Mouse (Mus musculus) lung, embryonic 15.5 days (tissue): ENCODE data around the gene Slc4a3. TPM values are rescaled to one million over a fixed set of nuclear protein-coding genes. Genes with fewer than 3 reads are reported as not detected.

Experiments
- ATAC-seq: fragments of 200-750 bp; cut with Nextera tagmentation; 2 replicates; pipeline ENCODE4 v1.8.0; 2017; ENCODE audit warnings: moderate number of reproducible peaks, borderline replicate concordance; ENCODE audit not compliant: low FRiP score, low TSS enrichment; ENCODE audit errors: extremely low read depth
- H3K27ac ChIP-seq: fragments of 300-500 bp; sonication (generic); 2 replicates; pipeline ENCODE4 v1.5.1; 2015; ENCODE audit warnings: moderate library complexity, mild to moderate bottlenecking, inconsistent platforms
- H3K27me3 ChIP-seq: fragments of 300-500 bp; sonication (generic); 2 replicates; pipeline ENCODE4 v1.6.1; 2015; ENCODE audit warnings: inconsistent platforms
- H3K36me3 ChIP-seq: fragments of 300-500 bp; sonication (generic); 2 replicates; pipeline ENCODE4 v1.6.1; 2015; ENCODE audit warnings: inconsistent platforms
- H3K4me1 ChIP-seq: fragments of 300-500 bp; sonication (generic); 2 replicates; pipeline ENCODE4 v1.6.1; 2015; ENCODE audit warnings: inconsistent platforms
- H3K4me2 ChIP-seq: fragments of 300-500 bp; sonication (generic); 2 replicates; pipeline ENCODE4 v1.6.1; 2015; ENCODE audit warnings: inconsistent platforms, mild to moderate bottlenecking, moderate library complexity
- H3K4me3 ChIP-seq: fragments of 300-500 bp; sonication (generic); 2 replicates; pipeline ENCODE4 v1.5.1; 2015; ENCODE audit warnings: mild to moderate bottlenecking, inconsistent platforms
- H3K9ac ChIP-seq: fragments of 300-500 bp; sonication (generic); 2 replicates; pipeline ENCODE4 v1.6.1; 2015; ENCODE audit warnings: inconsistent platforms
- H3K9me3 ChIP-seq: fragments of 300-500 bp; sonication (generic); 2 replicates; pipeline ENCODE4 v1.6.1; 2016; ENCODE audit warnings: inconsistent platforms
- WGBS: fragments of 180-500 bp; shearing (Covaris S2); methylation state at CpG from one replicate; pipeline ENCODE4 v1.1.7; 2015; 5-methylcytosine and 5-hydroxymethylcytosine counted together
- polyA plus RNA-seq: library from polyadenylated mRNA; unstranded; fragments of >200 nt; fragmentation: Nextera tagmentation; extraction: Ambion mirVana; gene quantifications from 2 replicates; pipeline ENCODE4 v1.2.1, GENCODE M21; 2015

Slc4a3 gene
- polyA plus RNA-seq, 1 experiment from 2014 or later, result 13.2 TPM

- H3K36me3 ChIP-seq, result no peaks in the 10 kb centered on the region
- H3K4me3 ChIP-seq, result no peak overlapping the region
- H3K27me3 ChIP-seq, result no peaks in the 10 kb centered on the region
- no peak for ATAC-seq
- H3K27ac ChIP-seq, result no peak overlapping the region
- no peaks in the 10 kb centered on the region for H3K9me3 ChIP-seq
- no peak overlapping the region for H3K4me2 ChIP-seq
- 52% methylated on average over 9 of the region's 9 CpGs for whole genome bisulfite sequencing
- H3K4me1 ChIP-seq, result no peaks in the 10 kb centered on the region
- H3K9ac ChIP-seq, result no peak overlapping the region
Observed at GRCm38 (mm10) chr1:75565616-75566015, 19.6 kb downstream of the Slc4a3 start.

GRCm38 (mm10) chr1:75570403-75570802 is 24.3 kb downstream of the Slc4a3 start:
- no peak overlapping the region for H3K4me2 ChIP-seq
- no peak overlapping the region for H3K4me3 ChIP-seq
- H3K9me3 ChIP-seq, result no peaks in the 10 kb centered on the region
- H3K27ac ChIP-seq, result no peak overlapping the region
- ATAC-seq, result no peak
- no peaks in the 10 kb centered on the region for H3K4me1 ChIP-seq
- no peak overlapping the region for H3K9ac ChIP-seq
- H3K27me3 ChIP-seq, result peaks cover 3% of the 10 kb centered on the region; the same call in 1 of the 2 replicates
- no peaks in the 10 kb centered on the region for H3K36me3 ChIP-seq
- WGBS, result 58% methylated on average over 6 of the region's 6 CpGs

- Histone ChIP-seq H3K4me2 (no peak overlapping the region), H3K27ac (no peak overlapping the region), H3K4me1 (no peaks in the 10 kb centered on the region), H3K9ac (no peak overlapping the region), H3K27me3 (peaks cover 3% of the 10 kb centered on the region; the same call in 1 of the 2 replicates), H3K4me3 (no peak overlapping the region), H3K36me3 (no peaks in the 10 kb centered on the region), H3K9me3 (no peaks in the 10 kb centered on the region)
- WGBS, result 68% methylated on average over 6 of the region's 6 CpGs
- ATAC-seq, result no peak
Observed at GRCm38 (mm10) chr1:75572776-75573175, 26.7 kb downstream of the Slc4a3 start.

- H3K27ac ChIP-seq, result no peak overlapping the region
- H3K4me2 ChIP-seq, result no peak overlapping the region
- H3K9ac ChIP-seq, result no peak overlapping the region
- no peak for ATAC-seq
- H3K4me3 ChIP-seq, result no peak overlapping the region
- H3K36me3 ChIP-seq, result no peaks in the 10 kb centered on the region
- no peaks in the 10 kb centered on the region for H3K9me3 ChIP-seq
- 72% methylated on average over 7 of the region's 7 CpGs for WGBS
- peaks cover 3% of the 10 kb centered on the region; the same call in 1 of the 2 replicates for H3K27me3 ChIP-seq
- no peaks in the 10 kb centered on the region for H3K4me1 ChIP-seq
Observed at GRCm38 (mm10) chr1:75573715-75574114, 27.6 kb downstream of the Slc4a3 start.

- WGBS, result 61% methylated on average over 17 of the region's 17 CpGs
Observed at GRCm38 (mm10) chr1:75574476-75575310, 28.6 kb downstream of the Slc4a3 start.

GRCm38 (mm10) chr1:75581936-75582624 is 36.0 kb downstream of the Slc4a3 start:
- Histone ChIP-seq H3K36me3 (no peaks in the 10 kb centered on the region), H3K9me3 (no peaks in the 10 kb centered on the region), H3K4me1 (no peaks in the 10 kb centered on the region), H3K27me3 (no peaks in the 10 kb centered on the region), H3K27ac (no peak overlapping the region), H3K4me3 (no peak overlapping the region), H3K9ac (no peak overlapping the region), H3K4me2 (no peak overlapping the region)
- 50% methylated on average over 7 of the region's 7 CpGs for WGBS
- ATAC-seq, result no peak

More at GRCm38 (mm10) chr1:75574476-75575310, 28.6 kb downstream of the Slc4a3 start:
- H3K27ac ChIP-seq, result no peak overlapping the region
- peaks cover 3% of the 10 kb centered on the region; the same call in 1 of the 2 replicates for H3K27me3 ChIP-seq
- no peak for ATAC-seq
- no peaks in the 10 kb centered on the region for H3K4me1 ChIP-seq
- H3K4me2 ChIP-seq, result no peak overlapping the region
- H3K36me3 ChIP-seq, result no peaks in the 10 kb centered on the region
- no peak overlapping the region for H3K4me3 ChIP-seq
- no peak overlapping the region for H3K9ac ChIP-seq
- H3K9me3 ChIP-seq, result no peaks in the 10 kb centered on the region

GRCm38 (mm10) chr1:75582625-75582956 is 36.5 kb downstream of the Slc4a3 start:
- ATAC-seq, result no peak
- Histone ChIP-seq H3K9ac (no peak overlapping the region), H3K27ac (no peak overlapping the region), H3K4me2 (no peak overlapping the region), H3K9me3 (no peaks in the 10 kb centered on the region), H3K27me3 (no peaks in the 10 kb centered on the region), H3K4me3 (no peak overlapping the region), H3K4me1 (peaks cover 4% of the 10 kb centered on the region; the same call in 1 of the 2 replicates), H3K36me3 (no peaks in the 10 kb centered on the region)
- WGBS, result 84% methylated on average over 5 of the region's 5 CpGs

- H3K4me1 ChIP-seq, result peaks cover 9% of the 10 kb centered on the region
- no peaks in the 10 kb centered on the region for H3K36me3 ChIP-seq
Observed at GRCm38 (mm10) chr1:75583034-75583433, 37.0 kb downstream of the Slc4a3 start.

GRCm38 (mm10) chr1:75586791-75587190 is 40.7 kb downstream of the Slc4a3 start:
- no peak overlapping the region for H3K4me3 ChIP-seq
- H3K9me3 ChIP-seq, result no peaks in the 10 kb centered on the region
- no peaks in the 10 kb centered on the region for H3K36me3 ChIP-seq
- H3K9ac ChIP-seq, result no peak overlapping the region
- H3K27me3 ChIP-seq, result no peaks in the 10 kb centered on the region
- WGBS, result 73% methylated on average over 3 of the region's 3 CpGs
- H3K27ac ChIP-seq, result no peak overlapping the region
- peaks cover 20% of the 10 kb centered on the region for H3K4me1 ChIP-seq
- H3K4me2 ChIP-seq, result no peak overlapping the region
- no peak for ATAC-seq

More at GRCm38 (mm10) chr1:75583034-75583433, 37.0 kb downstream of the Slc4a3 start:
- Histone ChIP-seq H3K27ac (no peak overlapping the region), H3K9me3 (no peaks in the 10 kb centered on the region), H3K4me2 (no peak overlapping the region), H3K4me3 (no peak overlapping the region), H3K27me3 (no peaks in the 10 kb centered on the region), H3K9ac (no peak overlapping the region)
- WGBS, result 68% methylated on average over 10 of the region's 10 CpGs
- ATAC-seq, result no peak

- WGBS, result 36% methylated on average over 12 of the region's 12 CpGs
- H3K4me2 ChIP-seq, result no peak overlapping the region
- peak; percentile 49; the same call in 1 of the 2 replicates for ATAC-seq
Observed at GRCm38 (mm10) chr1:75587738-75588719, 42.0 kb downstream of the Slc4a3 start.

GRCm38 (mm10) chr1:75588874-75589273 is 42.8 kb downstream of the Slc4a3 start:
- ATAC-seq, result no peak

More at GRCm38 (mm10) chr1:75587738-75588719, 42.0 kb downstream of the Slc4a3 start:
- Histone ChIP-seq H3K27me3 (no peaks in the 10 kb centered on the region), H3K9me3 (no peaks in the 10 kb centered on the region), H3K4me3 (no peak overlapping the region), H3K4me1 (peaks cover 20% of the 10 kb centered on the region), H3K9ac (no peak overlapping the region), H3K27ac (no peak overlapping the region), H3K36me3 (no peaks in the 10 kb centered on the region)

More at GRCm38 (mm10) chr1:75588874-75589273, 42.8 kb downstream of the Slc4a3 start:
- Histone ChIP-seq H3K9me3 (no peaks in the 10 kb centered on the region), H3K4me3 (no peak overlapping the region), H3K4me2 (no peak overlapping the region), H3K36me3 (no peaks in the 10 kb centered on the region), H3K9ac (no peak overlapping the region), H3K27me3 (no peaks in the 10 kb centered on the region), H3K27ac (no peak overlapping the region), H3K4me1 (peaks cover 20% of the 10 kb centered on the region)
- 13% methylated on average over 7 of the region's 7 CpGs for WGBS
